Mouse (Mus musculus) bone marrow macrophage, adult 2 months (primary cell): ENCODE data around the gene Fndc3b.

Experiments
- CTCF ChIP-seq: IDR thresholded peaks from 2 replicates; pipeline ENCODE4 v1.5.1; 2012; ENCODE audit warnings: low read depth, mild to moderate bottlenecking, low read length, moderate library complexity
- POLR2A ChIP-seq: IDR thresholded peaks from 2 replicates; pipeline ENCODE4 v1.6.1; 2012; ENCODE audit warnings: mild to moderate bottlenecking, low read depth, low read length, borderline replicate concordance

- TF ChIP-seq CTCF (no peak), POLR2A (no peak)
Observed at GRCm38 (mm10) chr3:27740136-27740535, 29.0 kb upstream of the Fndc3b start.
